Mouse (Mus musculus): ENCODE measurements around the gene Pdia4.
A peak's percentile ranks its signal among the peaks of the same experiment; 100 is the strongest.
"Not testable (repeated sequence)": the region's sequence is repeated elsewhere in the genome, so short reads cannot be mapped to it uniquely, and the experiment has no call there.

The Pdia4 gene

DNA sequence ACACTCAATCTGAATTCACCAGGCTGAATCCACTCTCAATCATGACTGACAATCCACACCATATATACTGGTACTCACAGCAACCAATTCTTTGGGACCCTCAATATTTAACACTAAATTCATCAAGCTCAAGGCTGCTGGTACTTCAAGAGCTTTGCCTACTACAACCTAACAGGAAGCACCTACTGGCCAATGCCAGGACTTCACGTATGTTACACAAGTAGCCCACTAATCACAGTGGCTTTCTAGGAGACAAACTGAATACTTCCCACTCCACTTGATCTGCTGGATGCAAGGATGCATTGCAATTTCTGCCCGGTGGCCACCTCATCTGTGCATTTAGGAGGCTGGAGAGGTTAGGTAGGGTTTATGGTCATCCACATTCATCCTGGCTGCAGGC, 3.0 kb downstream of the Pdia4 start:
- no peak for DNase-seq

DNA sequence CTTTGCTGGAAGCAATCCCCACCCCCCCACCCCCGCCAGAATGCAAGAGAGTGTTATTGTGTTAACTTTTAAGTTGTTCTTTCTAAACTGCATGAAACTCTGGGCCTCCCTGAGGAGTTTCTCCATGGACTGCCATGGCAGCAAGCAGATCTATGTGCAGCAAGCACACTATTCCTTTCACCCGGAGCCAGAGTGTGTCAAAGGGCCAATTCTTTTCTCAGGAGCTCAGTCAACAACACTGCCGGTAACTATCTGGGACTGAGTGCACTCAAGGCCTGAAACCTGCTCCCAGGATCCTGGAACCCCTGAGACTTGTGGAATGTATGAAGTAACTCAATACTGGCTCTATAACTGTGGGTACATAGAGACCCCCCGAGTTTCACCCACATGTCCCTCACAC, 4.2 kb downstream of the Pdia4 start:
- no peak for DNase-seq

- DNase-seq: no peak
Observed at GRCm38 (mm10) chr6:47808545-47808944, 4.7 kb downstream of the Pdia4 start.

DNA sequence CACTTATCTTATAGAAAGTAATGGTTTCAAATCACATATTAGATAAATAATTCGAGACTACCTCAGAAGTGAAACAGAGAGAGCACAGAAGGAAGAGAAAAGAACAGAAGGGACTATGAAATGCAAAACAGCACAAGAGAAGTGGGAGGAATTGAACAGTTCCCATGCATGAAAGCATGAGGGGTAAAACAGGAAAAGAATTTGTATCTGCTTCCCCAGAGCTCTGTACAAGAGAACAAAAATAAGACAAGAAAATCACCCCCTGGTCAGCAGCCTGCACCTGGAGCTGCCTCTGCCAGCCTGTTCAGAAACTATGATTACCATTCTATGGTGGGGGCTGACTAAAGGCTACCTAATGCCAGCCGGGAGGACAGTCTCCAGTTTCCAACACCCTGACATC, 5.8 kb downstream of the Pdia4 start:
- no peak for DNase-seq

GRCm38 (mm10) chr6:47805520-47805919, 7.7 kb downstream of the Pdia4 start:
- no peak for DNase-seq

- DNase-seq: peak; percentile 70 to 78
Observed at GRCm38 (mm10) chr6:47799079-47799478, 14.2 kb downstream of the Pdia4 start.

GRCm38 (mm10) chr6:47794106-47794830, 19.0 kb downstream of the Pdia4 start:
- peak; percentile 49 to 69 for DNase-seq

- DNase-seq: no peak
Observed at GRCm38 (mm10) chr6:47793284-47793683, 19.9 kb downstream of the Pdia4 start.

DNA sequence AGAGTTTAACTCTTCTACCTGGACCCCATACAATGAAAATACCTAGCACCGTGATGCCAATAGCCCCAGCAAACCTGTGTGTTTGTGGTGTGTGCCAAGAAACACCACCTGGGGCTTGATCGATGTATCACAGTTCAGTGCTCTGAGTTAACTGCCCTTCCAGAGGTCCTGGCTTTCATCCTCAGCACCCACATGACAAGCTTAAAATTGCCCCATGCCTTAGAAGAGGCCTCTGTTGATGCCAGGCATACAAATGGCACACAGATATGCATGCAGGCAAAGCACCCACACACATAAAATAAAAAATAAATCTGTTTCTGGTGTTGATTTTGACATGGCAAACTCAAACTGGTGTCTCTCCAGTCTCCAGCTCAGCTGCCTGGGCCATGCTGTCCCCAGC, 20.7 kb downstream of the Pdia4 start:
- DNase-seq: no peak

DNA sequence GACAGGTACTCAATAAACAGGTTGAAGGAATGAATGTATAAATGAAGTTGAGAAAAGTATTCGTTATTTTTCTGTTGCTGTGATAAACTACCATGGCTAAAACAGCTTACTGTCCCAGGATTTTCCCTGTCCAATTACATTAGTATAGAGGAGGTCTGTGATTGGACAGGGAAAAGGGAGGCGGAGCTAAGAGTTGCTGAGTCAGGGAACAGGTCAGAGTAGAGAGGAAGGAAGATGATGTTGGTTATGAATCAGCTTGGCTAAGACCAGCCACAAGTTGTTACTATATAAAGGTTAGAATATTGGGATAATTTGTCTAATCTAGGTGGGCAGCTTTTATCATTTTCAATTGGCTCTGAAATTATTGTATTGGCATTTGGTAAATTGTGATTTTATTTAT, 22.5 kb downstream of the Pdia4 start:
- peak; percentile 39 to 56 for DNase-seq

DNA sequence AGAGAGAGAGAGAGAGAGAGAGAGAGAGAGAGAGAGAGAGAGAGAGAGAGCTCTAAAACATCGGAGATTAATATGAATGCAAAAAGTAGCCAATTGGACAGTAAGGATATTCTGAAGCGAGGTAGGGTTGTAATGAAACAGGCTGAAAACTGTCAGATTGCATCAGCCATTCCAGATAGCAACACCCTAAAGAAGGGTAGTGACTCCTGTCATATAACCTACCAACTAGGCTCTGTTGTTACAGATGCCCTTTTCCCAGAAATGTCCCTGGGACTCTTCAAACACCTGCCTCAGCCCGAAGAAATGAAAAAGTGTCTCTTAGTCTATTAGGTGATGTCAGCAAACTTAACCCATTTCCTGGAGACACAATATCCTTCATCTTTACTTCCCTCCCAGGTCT, 24.4 kb downstream of the Pdia4 start:
- DNase-seq: no peak

DNA sequence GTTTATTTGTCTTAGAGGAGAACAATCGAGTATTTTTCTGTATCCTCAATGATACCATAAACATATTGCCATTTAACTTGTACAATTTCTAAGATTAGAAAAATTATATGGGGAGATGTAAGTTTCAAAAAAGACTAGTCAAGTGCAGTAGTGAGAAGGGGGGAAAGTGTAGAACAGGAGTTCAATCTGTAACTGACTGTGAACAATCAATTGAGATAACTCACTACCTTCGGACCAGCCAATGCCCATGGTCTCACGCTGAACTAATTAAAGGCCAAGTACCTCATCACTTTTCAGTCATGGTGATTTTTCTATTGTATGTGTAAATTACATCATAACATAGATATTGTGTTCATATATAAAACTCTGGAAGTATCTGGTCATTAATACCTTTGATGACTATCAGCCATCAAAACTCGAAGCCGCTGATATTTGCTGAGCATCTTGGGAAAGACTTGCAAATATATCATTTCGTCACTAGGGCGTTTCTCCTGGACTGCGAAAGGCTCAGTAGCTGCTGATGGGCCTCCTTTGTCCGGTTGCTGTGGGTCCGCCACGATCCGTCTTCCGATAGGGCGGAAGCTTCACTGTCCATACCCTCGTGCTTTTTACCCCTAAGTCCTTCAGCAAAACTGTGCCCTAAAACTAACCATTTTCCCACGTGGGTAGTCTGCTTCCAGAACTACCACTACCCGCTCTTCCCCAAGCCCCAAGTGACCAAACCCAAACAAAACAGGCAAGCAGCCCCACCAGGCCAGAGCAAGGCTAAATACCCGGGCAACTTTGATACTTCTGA, 25.1 kb downstream of the Pdia4 start:
- DNase-seq: peak; percentile 78 to 88

DNA sequence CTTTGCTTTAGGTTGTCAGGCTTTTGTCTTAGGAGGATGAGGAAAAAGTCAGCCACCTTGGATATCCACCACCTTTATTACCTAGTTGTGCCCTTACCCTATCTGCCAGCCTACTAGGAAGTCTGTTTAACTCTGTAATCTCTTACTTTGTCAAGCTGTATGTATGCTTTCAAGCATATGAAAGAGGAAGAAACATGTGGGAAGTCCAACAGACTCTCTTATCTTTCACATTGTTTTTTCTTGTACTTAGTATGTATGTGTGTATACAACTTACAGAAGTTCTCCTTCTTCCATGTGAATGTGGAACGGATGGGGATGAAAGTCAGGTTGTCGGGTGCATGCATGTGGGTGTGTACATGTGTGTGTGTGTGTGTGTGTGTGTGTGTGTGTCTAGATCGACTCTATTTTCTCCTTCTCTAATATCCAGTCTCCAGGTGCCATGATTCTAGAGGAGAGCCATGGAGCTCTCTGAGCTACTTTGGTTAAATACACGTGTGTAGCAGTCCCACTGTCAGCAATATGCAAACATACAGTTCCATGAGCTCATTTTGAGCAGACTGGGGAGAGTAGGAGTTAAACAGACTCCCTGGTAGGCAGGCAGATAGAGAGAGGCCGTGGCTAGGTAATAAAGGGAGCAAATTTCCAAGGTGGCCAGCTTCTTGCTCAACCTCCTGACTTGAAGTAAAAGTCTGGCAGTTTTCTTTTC, 28.4 kb downstream of the Pdia4 start:
- no peak for DNase-seq

DNA sequence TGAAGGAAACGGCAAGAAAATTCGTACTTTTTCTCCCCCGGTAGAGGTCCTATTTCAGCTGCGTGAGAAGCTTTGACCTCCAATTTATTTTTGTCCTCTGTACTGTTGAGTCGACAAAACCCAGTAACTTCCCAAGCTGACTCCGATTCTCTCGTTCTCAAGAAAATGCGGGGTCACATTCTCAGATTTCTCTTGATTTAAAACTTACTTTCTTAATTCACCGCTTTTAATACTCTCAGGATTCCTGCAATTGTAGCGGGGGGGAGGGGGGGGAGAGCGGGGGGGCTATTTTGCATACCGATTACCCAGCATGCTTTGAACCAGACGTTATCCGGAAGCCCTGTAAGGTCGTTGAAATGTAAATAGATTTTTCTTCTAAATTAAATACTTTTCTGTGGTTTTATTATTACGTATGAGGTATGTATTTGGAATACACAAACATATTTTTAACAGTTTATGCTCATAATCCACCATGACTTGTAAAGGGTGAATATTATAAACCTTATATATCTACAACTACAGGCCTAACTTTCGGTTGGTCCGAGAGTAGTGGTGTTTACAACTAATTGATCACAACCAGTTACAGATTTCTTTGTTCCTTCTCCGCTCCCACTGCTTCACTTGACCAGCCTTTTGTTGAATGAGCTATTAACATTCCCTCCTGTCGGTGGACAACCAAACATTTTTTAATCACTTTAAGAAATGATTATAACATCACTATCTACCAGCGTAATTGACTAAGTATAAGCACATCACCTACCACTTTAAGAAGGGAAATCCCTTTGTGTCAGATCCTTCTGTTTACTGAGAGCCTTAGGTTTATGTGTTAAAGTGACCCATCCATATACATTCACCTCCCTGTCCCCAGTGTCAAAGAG, 31.9 kb downstream of the Pdia4 start:
- DNase-seq: peak in 1 of 2 experiments; percentile 47

DNA sequence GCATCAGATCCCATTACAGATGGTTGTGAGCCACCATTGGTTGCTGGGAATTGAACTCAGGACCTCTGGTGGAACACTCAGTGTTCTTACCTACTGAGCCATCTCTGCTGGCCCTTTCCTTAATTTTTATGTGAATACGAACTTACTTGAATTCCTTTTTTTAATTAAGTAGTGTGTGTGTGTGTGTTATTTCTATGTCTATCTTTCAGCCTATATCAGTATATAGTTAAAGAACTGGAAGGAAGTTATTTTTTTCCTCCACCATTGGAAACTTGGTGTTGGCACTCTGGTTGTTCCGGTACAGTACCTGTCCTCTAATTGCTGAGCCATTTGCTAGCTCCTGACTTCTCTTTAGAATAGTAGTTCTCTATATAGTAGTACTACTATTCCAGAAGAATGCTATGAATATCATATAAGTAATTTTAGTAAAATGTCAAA, 32.6 kb downstream of the Pdia4 start:
- DNase-seq: no peak

DNA sequence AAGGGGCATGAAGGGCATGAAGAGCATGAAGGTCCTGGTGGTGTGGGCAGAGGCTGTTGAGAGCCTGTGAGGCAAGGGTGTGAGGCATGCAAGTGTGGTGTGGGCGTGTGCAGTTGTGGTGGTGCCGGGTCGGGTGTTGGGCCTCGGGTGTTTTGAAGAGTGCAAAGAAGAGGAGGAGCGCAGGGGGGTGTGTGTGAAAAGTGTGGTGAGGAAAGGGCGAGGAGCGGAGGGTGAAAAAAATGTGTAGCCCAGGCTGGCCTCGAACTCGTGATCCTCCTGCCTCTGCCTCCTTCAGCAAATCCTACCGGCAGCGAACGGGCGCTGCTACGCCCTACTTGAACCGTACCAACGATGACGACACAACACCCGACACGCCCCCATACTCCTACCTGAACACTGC, 41.5 kb downstream of the Pdia4 start:
- DNase-seq: not testable (repeated sequence)

DNA sequence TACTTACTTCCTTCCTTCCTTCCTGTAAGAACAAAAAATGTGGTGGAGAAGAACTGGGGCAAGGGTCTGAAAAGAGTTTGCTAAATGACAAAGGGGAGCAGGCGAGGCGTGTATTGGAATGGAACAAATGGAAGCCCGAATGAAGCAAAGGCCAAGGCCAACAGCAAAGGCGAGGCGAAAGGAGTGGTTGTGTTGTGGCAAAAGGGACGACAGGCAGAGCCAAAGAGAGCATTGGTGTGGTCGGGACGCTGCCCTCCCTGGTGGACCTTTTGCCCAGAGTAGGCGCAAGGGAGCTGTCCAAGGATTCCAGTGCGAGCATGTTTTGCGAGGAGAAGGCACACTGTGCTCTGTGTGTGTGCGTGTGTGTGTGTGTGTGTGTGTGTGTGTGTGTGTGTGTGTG, 42.1 kb downstream of the Pdia4 start:
- DNase-seq: not testable (repeated sequence)

- not testable (repeated sequence) for DNase-seq
Observed at GRCm38 (mm10) chr6:47769861-47770260, 43.4 kb downstream of the Pdia4 start.

GRCm38 (mm10) chr6:47768520-47768919, 44.7 kb downstream of the Pdia4 start:
- not testable (repeated sequence) for DNase-seq

DNA sequence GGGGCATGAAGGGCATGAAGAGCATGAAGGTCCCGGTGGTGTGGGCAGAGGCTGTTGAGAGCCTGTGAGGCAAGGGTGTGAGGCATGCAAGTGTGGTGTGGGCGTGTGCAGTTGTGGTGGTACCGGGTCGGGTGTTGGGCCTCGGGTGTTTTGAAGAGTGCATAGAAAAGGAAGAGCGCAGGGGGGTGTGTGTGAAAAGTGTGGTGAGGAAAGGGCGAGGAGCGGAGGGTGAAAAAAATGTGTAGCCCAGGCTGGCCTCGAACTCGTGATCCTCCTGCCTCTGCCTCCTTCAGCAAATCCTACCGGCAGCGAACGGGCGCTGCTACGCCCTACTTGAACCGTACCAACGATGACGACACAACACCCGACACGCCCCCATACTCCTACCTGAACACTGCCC, 45.9 kb downstream of the Pdia4 start:
- not testable (repeated sequence) for DNase-seq

- DNase-seq: not testable (repeated sequence)
Observed at GRCm38 (mm10) chr6:47762686-47763085, 50.5 kb downstream of the Pdia4 start.

DNA sequence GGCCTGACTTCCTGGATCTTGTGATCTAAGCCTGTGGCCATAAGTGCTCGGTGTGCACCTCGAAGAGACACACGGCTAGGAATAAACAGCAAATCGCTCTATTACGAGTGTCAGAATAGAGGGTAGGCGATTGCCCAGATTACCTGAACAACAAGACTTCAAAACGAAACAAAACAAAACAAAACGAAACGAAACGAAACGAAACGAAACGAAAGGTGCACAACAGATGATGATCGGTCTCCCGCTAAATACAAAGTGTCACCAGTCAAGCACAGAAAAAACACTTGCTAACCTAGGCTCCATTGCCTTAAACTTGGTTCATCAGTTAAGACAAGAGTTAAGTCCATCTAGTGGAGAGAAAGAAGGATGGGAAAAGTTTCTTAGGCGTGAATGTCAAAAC, 53.8 kb downstream of the Pdia4 start:
- not testable (repeated sequence) for DNase-seq
